Mouse (Mus musculus) heart, adult 2 months (tissue): ENCODE results near the gene Gm21860.
"Not testable (repeated sequence)": the region's sequence is repeated elsewhere in the genome, so short reads cannot be mapped to it uniquely, and the experiment has no call there.

Source experiments
- CTCF ChIP-seq: fragments of 200-600 bp; IDR thresholded peaks from 2 replicates; pipeline ENCODE4 v1.8.1; 2022; ENCODE audit warnings: antibody characterized with exemption, mild to moderate bottlenecking, moderate library complexity
- EP300 ChIP-seq: fragments of 200-500 bp; IDR thresholded peaks from 2 replicates; pipeline ENCODE4 v1.6.1; 2011; ENCODE audit warnings: low read depth, low read length, control low read depth; ENCODE audit not compliant: insufficient read depth
- POLR2A ChIP-seq: fragments of 200-500 bp; IDR thresholded peaks from 2 replicates; pipeline ENCODE4 v1.6.1; 2011; ENCODE audit warnings: mild to moderate bottlenecking, low read depth, low read length, control low read depth; ENCODE audit not compliant: insufficient read depth

DNA sequence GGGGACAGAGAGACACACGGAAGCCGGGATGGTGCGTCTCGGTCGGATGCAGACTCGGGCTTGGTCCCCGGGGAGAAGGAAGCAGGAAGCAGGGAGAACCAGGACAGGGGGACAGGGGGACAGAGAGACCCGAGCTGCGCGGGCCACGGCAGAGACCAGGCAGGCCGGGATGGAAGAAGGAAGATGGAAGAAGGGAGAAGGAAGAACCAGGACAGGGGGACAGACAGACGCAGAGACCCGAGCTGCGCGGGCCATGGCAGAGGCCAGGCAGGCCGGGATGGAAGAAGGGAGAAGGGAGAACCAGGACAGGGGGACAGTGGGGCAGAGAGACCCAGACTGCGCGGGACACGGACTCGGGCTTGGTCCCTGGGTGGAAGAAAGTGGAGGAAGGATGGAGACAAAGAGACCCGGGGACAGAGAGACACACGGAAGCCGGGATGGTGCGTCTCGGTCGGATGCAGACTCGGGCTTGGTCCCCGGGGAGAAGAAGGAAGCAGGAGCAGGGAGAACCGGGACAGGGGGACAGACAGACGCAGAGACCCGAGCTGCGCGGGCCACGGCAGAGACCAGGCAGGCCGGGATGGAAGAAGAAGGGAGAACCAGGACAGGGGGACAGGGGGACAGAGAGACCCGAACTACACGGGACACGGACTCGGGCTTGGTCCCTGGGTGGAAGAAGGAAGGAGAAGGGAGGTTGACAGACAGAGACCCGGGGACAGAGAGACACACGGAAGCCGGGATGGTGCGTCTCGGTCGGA, 11.4 kb downstream of the Gm21860 start:
- TF ChIP-seq EP300, CTCF, POLR2A: not testable (repeated sequence)
